7 mouse cellular contexts compared by ENCODE assay signal in genomic region chr2:49787376-49788050, GRCm38 (mm10). TPM values are rescaled to one million over a fixed set of nuclear protein-coding genes. Genes with fewer than 3 reads are reported as not detected.
DNase-seq lines count a peak whose midpoint lies in the region; ATAC-seq and TF ChIP-seq lines count a peak whose summit lies in the region.

TSS of gene Lypd6b (plus strand) at chr2:49787688.

- no peaks in the 10 kb centered on the region for H3K9me3 ChIP-seq in limb, embryonic 12.5 days
- no peaks in the 10 kb centered on the region for H3K9me3 ChIP-seq in midbrain, embryonic 15.5 days

- under 1% methylated on average over 66 of the region's 79 CpGs for WGBS in limb, embryonic 12.5 days
- WGBS in midbrain, embryonic 15.5 days = under 1% methylated on average over 79 of the region's 79 CpGs

- no peak for TF ChIP-seq CTCF in cortical plate, adult 2 months (IDR thresholded peaks at IDR 0.05; ENCODE audit: extremely low read depth, insufficient read depth, low read length)

- peak within 1 kb of the TSS; percentile 71 for H3K9ac ChIP-seq in limb, embryonic 12.5 days (replicated peaks)
- peak within 1 kb of the TSS; percentile 56 for H3K9ac ChIP-seq in midbrain, embryonic 15.5 days

- H3K4me2 ChIP-seq in limb, embryonic 12.5 days = peak within 1 kb of the TSS; percentile 99
- H3K4me2 ChIP-seq in midbrain, embryonic 15.5 days = peak within 1 kb of the TSS; percentile 97

- DNase-seq in lung, adult 18-20 months = peak; percentile 42 to 63
- DNase-seq in lung, postnatal 10 days = no peak
- no peak for DNase-seq in natural killer cell, adult 2 months (ENCODE audit: low spot score in 2 of 2)

- no peaks in the 10 kb centered on the region for H3K4me1 ChIP-seq in cortical plate, adult 2 months (ENCODE audit: control insufficient read depth, insufficient read depth, low read length)
- peaks cover 19% of the 10 kb centered on the region for H3K4me1 ChIP-seq in limb, embryonic 12.5 days (replicated peaks)
- peaks cover 10% of the 10 kb centered on the region for H3K4me1 ChIP-seq in midbrain, embryonic 15.5 days

- ATAC-seq in hematopoietic stem cell, adult 5-6 weeks (replicated peaks in 1 of 2; ENCODE audit: insufficient read depth in 1 of 2, low FRiP score in 2 of 2, low TSS enrichment in 1 of 2, low read depth in 1 of 2, poor library complexity in 2 of 2, severe bottlenecking in 2 of 2) = peak; percentile 11 to 70
- ATAC-seq in limb, embryonic 12.5 days (ENCODE audit: insufficient number of reproducible peaks, insufficient read depth, low FRiP score, low TSS enrichment, low read depth) = peak; percentile 56
- peak; percentile 80 for ATAC-seq in midbrain, embryonic 15.5 days (replicated peaks)

- TF ChIP-seq POLR2A in cortical plate, adult 2 months (IDR thresholded peaks at IDR 0.05; ENCODE audit: extremely low read depth, insufficient read depth, low read length) = no peak

- peaks cover 50% of the 10 kb centered on the region for H3K27me3 ChIP-seq in limb, embryonic 12.5 days
- peaks cover 18% of the 10 kb centered on the region for H3K27me3 ChIP-seq in midbrain, embryonic 15.5 days (replicated peaks)

- peak within 1 kb of the TSS; percentile 44 for H3K4me3 ChIP-seq in cortical plate, adult 2 months (ENCODE audit: insufficient read depth, low read length)
- H3K4me3 ChIP-seq in limb, embryonic 12.5 days (replicated peaks) = peak within 1 kb of the TSS; percentile 68
- H3K4me3 ChIP-seq in midbrain, embryonic 15.5 days = peak within 1 kb of the TSS; percentile 59

- no peak within 1 kb of the TSS for H3K27ac ChIP-seq in cortical plate, adult 2 months (ENCODE audit: insufficient read depth, low read length)
- H3K27ac ChIP-seq in limb, embryonic 12.5 days = no peak within 1 kb of the TSS
- H3K27ac ChIP-seq in midbrain, embryonic 15.5 days = peak within 1 kb of the TSS; percentile 17; the same call in 1 of the 2 replicates

- H3K36me3 ChIP-seq in limb, embryonic 12.5 days = no peaks in the 10 kb centered on the region
- H3K36me3 ChIP-seq in midbrain, embryonic 15.5 days (replicated peaks) = no peaks in the 10 kb centered on the region

RNA-seq across cellular contexts. Expression of gene Lypd6b, which starts in this region (rescaled TPM):
- 13.4 and 14.2 TPM in 2 replicates for polyA plus RNA-seq in cortical plate, adult 2 months (2012; rRNA removed)
- 1.2 and 3.9 TPM in 2 replicates for total RNA-seq in hematopoietic stem cell, adult 5-6 weeks (2017)
- polyA plus RNA-seq in limb, embryonic 12.5 days (2016; fragmentation: Nextera tagmentation; extraction: Ambion mirVana) = 7.2 and 7.3 TPM in 2 replicates
- polyA plus RNA-seq in midbrain, embryonic 15.5 days (2015; fragmentation: Nextera tagmentation; extraction: Ambion mirVana) = 12.6 and 13.7 TPM in 2 replicates

Comparison
In these comparisons a context has a peak if more than half of its experiments do, and no peak if none do; other contexts are left out.
1. DNase-seq: peak in lung, adult 18-20 months (2 of 2); none in lung, postnatal 10 days (single experiment) and natural killer cell, adult 2 months (0 of 2).
2. Peak in every context shown above with its lines, with median percentiles within 50 percentile points of each other: H3K4me3 ChIP-seq and ATAC-seq.